ENCODE assay signal across 13 mouse cellular contexts in the genomic region with DNA sequence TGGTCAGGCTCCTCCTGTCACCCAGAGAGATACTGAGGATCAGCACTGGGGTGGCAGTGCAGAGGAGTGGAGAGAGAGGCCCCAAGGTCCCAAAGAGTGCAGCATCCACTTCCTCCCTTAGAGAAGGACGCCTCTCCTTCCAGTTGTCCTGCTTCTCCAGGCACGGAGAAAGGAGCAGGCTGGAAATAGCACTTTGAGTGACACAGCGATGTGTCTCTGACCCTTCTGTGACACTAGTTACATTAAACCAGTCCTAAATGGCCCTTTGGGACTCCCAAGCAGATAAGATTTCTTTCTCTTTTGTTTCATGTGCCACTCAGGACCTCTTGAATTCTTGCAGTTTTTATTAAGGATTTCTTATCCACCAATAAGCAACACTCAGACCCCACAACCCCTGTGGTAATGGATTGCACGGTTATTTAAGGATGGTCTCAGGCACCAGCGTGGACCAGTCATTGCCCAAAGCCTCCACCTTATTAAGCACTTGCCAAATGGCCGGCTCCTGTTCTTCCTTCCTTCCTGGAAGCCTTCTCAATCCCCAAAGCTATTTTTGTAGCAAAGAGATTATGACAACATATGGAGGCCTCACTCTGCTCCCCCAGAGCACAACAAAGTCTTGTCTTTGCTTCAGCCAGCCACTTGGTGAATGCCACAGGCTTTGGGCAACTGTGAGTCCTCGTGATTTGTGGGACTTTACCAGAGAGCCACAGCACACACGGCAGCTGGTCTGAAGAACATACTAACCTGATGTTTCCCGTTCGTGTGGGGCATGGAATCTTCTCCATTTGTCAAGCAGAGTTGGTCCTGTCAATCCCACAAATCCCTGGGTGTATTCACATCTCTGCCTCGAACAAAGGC.
DNase-seq lines count a peak whose midpoint lies in the region; ATAC-seq and TF ChIP-seq lines count a peak whose summit lies in the region.
"Had no signal": no experiment of that assay in that cellular context is flagged by ENCODE, and none has a peak within 500 bp of the region (broad histone marks: within the 10 kb centered on the region; RNA-seq: fewer than 3 reads in every experiment).

No protein-coding gene starts in this region.

- no peak for ATAC-seq in embryonic facial prominence, embryonic 11.5 days (replicated peaks; ENCODE audit: insufficient number of reproducible peaks, low FRiP score, low TSS enrichment, low read depth)
- ATAC-seq in hindbrain, embryonic 11.5 days (ENCODE audit: low FRiP score), result no peak
- no peak for ATAC-seq in hindbrain, embryonic 16.5 days
- ATAC-seq in limb, embryonic 14.5 days (ENCODE audit: low FRiP score, low read depth), result peak; percentile 71
- ATAC-seq in hindbrain, postnatal 0 days, result no peak
- no peak for ATAC-seq in forebrain, embryonic 14.5 days
- ATAC-seq: intestine, postnatal 0 days had no signal

- H3K4me3 ChIP-seq in embryonic facial prominence, embryonic 11.5 days (ENCODE audit: low read depth, low read length), result no peak overlapping the region
- H3K4me3 ChIP-seq in embryonic facial prominence, embryonic 10.5 days, result no peak overlapping the region
- no peak overlapping the region for H3K4me3 ChIP-seq in hindbrain, embryonic 11.5 days (ENCODE audit: low read depth, low read length)
- H3K4me3 ChIP-seq in hindbrain, embryonic 16.5 days (ENCODE audit: low read length), result no peak overlapping the region
- no peak overlapping the region for H3K4me3 ChIP-seq in limb, embryonic 14.5 days (replicated peaks; ENCODE audit: low read length)
- H3K4me3 ChIP-seq in hindbrain, postnatal 0 days (ENCODE audit: low read length), result no peak overlapping the region
- H3K4me3 ChIP-seq in forebrain, embryonic 14.5 days (ENCODE audit: low read depth, low read length), result no peak overlapping the region
- H3K4me3 ChIP-seq: hindbrain, embryonic 10.5 days had no signal

- no peak for TF ChIP-seq CTCF in hindbrain, postnatal 0 days (IDR thresholded peaks at IDR 0.05; ENCODE audit: low read depth)

- no peak overlapping the region for H3K27ac ChIP-seq in embryonic facial prominence, embryonic 11.5 days (replicated peaks; ENCODE audit: low read depth, low read length)
- no peak overlapping the region for H3K27ac ChIP-seq in embryonic facial prominence, embryonic 10.5 days (replicated peaks)
- H3K27ac ChIP-seq in hindbrain, embryonic 11.5 days (ENCODE audit: low read depth, low read length), result no peak overlapping the region
- no peak overlapping the region for H3K27ac ChIP-seq in hindbrain, embryonic 16.5 days (ENCODE audit: low read depth, low read length)
- H3K27ac ChIP-seq in limb, embryonic 14.5 days (replicated peaks; ENCODE audit: low read depth, low read length), result no peak overlapping the region
- no peak overlapping the region for H3K27ac ChIP-seq in hindbrain, postnatal 0 days
- H3K27ac ChIP-seq in forebrain, embryonic 14.5 days (ENCODE audit: low read depth, low read length), result no peak overlapping the region
- H3K27ac ChIP-seq: hindbrain, embryonic 10.5 days had no signal

- H3K4me1 ChIP-seq in embryonic facial prominence, embryonic 11.5 days (ENCODE audit: control insufficient read depth, insufficient read depth, low read length), result no peaks in the 10 kb centered on the region
- H3K4me1 ChIP-seq in embryonic facial prominence, embryonic 10.5 days, result peaks cover 38% of the 10 kb centered on the region
- H3K4me1 ChIP-seq in hindbrain, embryonic 11.5 days (replicated peaks; ENCODE audit: control insufficient read depth, insufficient read depth, low read length), result no peaks in the 10 kb centered on the region
- H3K4me1 ChIP-seq in hindbrain, embryonic 16.5 days (ENCODE audit: control insufficient read depth, insufficient read depth, low read depth, low read length), result no peaks in the 10 kb centered on the region; the same call in 1 of the 2 replicates
- H3K4me1 ChIP-seq in limb, embryonic 14.5 days (ENCODE audit: control insufficient read depth, insufficient read depth, low read length), result peaks cover 25% of the 10 kb centered on the region
- H3K4me1 ChIP-seq in hindbrain, postnatal 0 days (ENCODE audit: insufficient read depth, low read length), result no peaks in the 10 kb centered on the region; the same call in 1 of the 2 replicates
- H3K4me1 ChIP-seq in forebrain, embryonic 14.5 days (ENCODE audit: control insufficient read depth, insufficient read depth, low read length), result 0 out of 2 replicates have a peak, but pooled peaks cover 3% of the 10 kb centered on the region

- peak; percentile 34 for DNase-seq in embryonic facial prominence, embryonic 11.5 days (ENCODE audit: low spot score)
- no peak for DNase-seq in embryonic facial prominence, embryonic 10.5 days (ENCODE audit: low spot score)
- peak; percentile 4 for DNase-seq in hindbrain, embryonic 11.5 days (ENCODE audit: low spot score)
- peak; percentile 44 for DNase-seq in embryo, embryonic 11 days
- peak; percentile 47 for DNase-seq in limb, embryonic 14.5 days (ENCODE audit: low spot score)
- no peak for DNase-seq in hindbrain, postnatal 0 days (ENCODE audit: low spot score)
- DNase-seq in forebrain, embryonic 14.5 days (ENCODE audit: low spot score), result no peak
- DNase-seq: adrenal gland, postnatal 25 days; thymus, postnatal 25 days had no signal

- no peaks in the 10 kb centered on the region for H3K36me3 ChIP-seq in embryonic facial prominence, embryonic 11.5 days (replicated peaks; ENCODE audit: control insufficient read depth, insufficient read depth, low read depth, low read length)
- no peaks in the 10 kb centered on the region for H3K36me3 ChIP-seq in embryonic facial prominence, embryonic 10.5 days (replicated peaks)
- H3K36me3 ChIP-seq in hindbrain, embryonic 11.5 days (ENCODE audit: control insufficient read depth, insufficient read depth, low read length), result no peaks in the 10 kb centered on the region
- no peaks in the 10 kb centered on the region for H3K36me3 ChIP-seq in hindbrain, embryonic 16.5 days (ENCODE audit: control insufficient read depth, insufficient read depth, low read length)
- H3K36me3 ChIP-seq in limb, embryonic 14.5 days (ENCODE audit: control insufficient read depth, insufficient read depth, low read length), result no peaks in the 10 kb centered on the region
- H3K36me3 ChIP-seq in hindbrain, postnatal 0 days (ENCODE audit: insufficient read depth, low read length), result no peaks in the 10 kb centered on the region
- no peaks in the 10 kb centered on the region for H3K36me3 ChIP-seq in forebrain, embryonic 14.5 days (ENCODE audit: control insufficient read depth, insufficient read depth, low read length)
- H3K36me3 ChIP-seq: G1E; hindbrain, embryonic 10.5 days had no signal

- TF ChIP-seq POLR2A in limb, embryonic 14.5 days (IDR thresholded peaks at IDR 0.05; ENCODE audit: borderline replicate concordance, extremely low read depth, insufficient read depth, insufficient read length), result no peak

- no peak overlapping the region for H3K4me2 ChIP-seq in embryonic facial prominence, embryonic 11.5 days (ENCODE audit: low read depth, low read length)
- H3K4me2 ChIP-seq in hindbrain, embryonic 11.5 days (replicated peaks; ENCODE audit: low read depth, low read length), result no peak overlapping the region
- H3K4me2 ChIP-seq in hindbrain, embryonic 16.5 days (ENCODE audit: low read length), result no peak overlapping the region
- no peak overlapping the region for H3K4me2 ChIP-seq in limb, embryonic 14.5 days (replicated peaks; ENCODE audit: low read depth, low read length, severe bottlenecking)
- H3K4me2 ChIP-seq in hindbrain, postnatal 0 days (ENCODE audit: low read depth, low read length), result no peak overlapping the region
- H3K4me2 ChIP-seq in forebrain, embryonic 14.5 days (ENCODE audit: low read length), result no peak overlapping the region

- H3K9ac ChIP-seq in embryonic facial prominence, embryonic 11.5 days (replicated peaks; ENCODE audit: low read length), result no peak overlapping the region
- H3K9ac ChIP-seq in hindbrain, embryonic 11.5 days (ENCODE audit: low read depth, low read length), result no peak overlapping the region
- H3K9ac ChIP-seq in hindbrain, embryonic 16.5 days (ENCODE audit: low read depth, low read length), result no peak overlapping the region
- no peak overlapping the region for H3K9ac ChIP-seq in limb, embryonic 14.5 days (ENCODE audit: low read depth, low read length, severe bottlenecking)
- no peak overlapping the region for H3K9ac ChIP-seq in hindbrain, postnatal 0 days (replicated peaks; ENCODE audit: low read length)
- no peak overlapping the region for H3K9ac ChIP-seq in forebrain, embryonic 14.5 days (ENCODE audit: low read length)

- 34% methylated on average over 11 of the region's 11 CpGs for WGBS in embryonic facial prominence, embryonic 11.5 days
- 47% methylated on average over 11 of the region's 11 CpGs for WGBS in embryonic facial prominence, embryonic 10.5 days
- WGBS in hindbrain, embryonic 11.5 days, result 60% methylated on average over 11 of the region's 11 CpGs
- WGBS in hindbrain, embryonic 16.5 days, result 64% methylated on average over 11 of the region's 11 CpGs
- WGBS in limb, embryonic 14.5 days, result 61% methylated on average over 11 of the region's 11 CpGs
- WGBS in hindbrain, postnatal 0 days, result 64% methylated on average over 11 of the region's 11 CpGs
- WGBS in forebrain, embryonic 14.5 days, result 75% methylated on average over 11 of the region's 11 CpGs

- no peaks in the 10 kb centered on the region for H3K27me3 ChIP-seq in embryonic facial prominence, embryonic 11.5 days (ENCODE audit: control insufficient read depth, insufficient read depth, low read length)
- no peaks in the 10 kb centered on the region for H3K27me3 ChIP-seq in embryonic facial prominence, embryonic 10.5 days (replicated peaks; ENCODE audit: low read depth, poor library complexity, severe bottlenecking)
- no peaks in the 10 kb centered on the region for H3K27me3 ChIP-seq in hindbrain, embryonic 11.5 days (ENCODE audit: control insufficient read depth, insufficient read depth, low read length)
- no peaks in the 10 kb centered on the region for H3K27me3 ChIP-seq in hindbrain, embryonic 16.5 days (replicated peaks; ENCODE audit: control insufficient read depth, insufficient read depth, low read length)
- no peaks in the 10 kb centered on the region for H3K27me3 ChIP-seq in limb, embryonic 14.5 days (ENCODE audit: control insufficient read depth, insufficient read depth, low read length)
- H3K27me3 ChIP-seq in hindbrain, postnatal 0 days (ENCODE audit: insufficient read depth, low read length), result no peaks in the 10 kb centered on the region
- H3K27me3 ChIP-seq in forebrain, embryonic 14.5 days (replicated peaks; ENCODE audit: control insufficient read depth, insufficient read depth, low read length), result no peaks in the 10 kb centered on the region

- no peaks in the 10 kb centered on the region for H3K9me3 ChIP-seq in embryonic facial prominence, embryonic 11.5 days (replicated peaks; ENCODE audit: control insufficient read depth, low read length)
- no peaks in the 10 kb centered on the region for H3K9me3 ChIP-seq in embryonic facial prominence, embryonic 10.5 days
- H3K9me3 ChIP-seq in hindbrain, embryonic 11.5 days (ENCODE audit: control insufficient read depth, low read length), result no peaks in the 10 kb centered on the region
- H3K9me3 ChIP-seq in hindbrain, embryonic 16.5 days (ENCODE audit: control insufficient read depth, low read length), result no peaks in the 10 kb centered on the region
- H3K9me3 ChIP-seq in limb, embryonic 14.5 days (ENCODE audit: control insufficient read depth, low read length), result no peaks in the 10 kb centered on the region
- H3K9me3 ChIP-seq in hindbrain, postnatal 0 days (ENCODE audit: low read length), result no peaks in the 10 kb centered on the region
- H3K9me3 ChIP-seq in forebrain, embryonic 14.5 days (replicated peaks; ENCODE audit: control insufficient read depth, low read length), result no peaks in the 10 kb centered on the region
- H3K9me3 ChIP-seq: G1E; hindbrain, embryonic 10.5 days had no signal

Comparison
In these comparisons a context has a peak if more than half of its experiments do, and no peak if none do; other contexts are left out.
1. DNase-seq: peak in embryonic facial prominence, embryonic 11.5 days (single experiment), hindbrain, embryonic 11.5 days (single experiment), embryo, embryonic 11 days (single experiment) and limb, embryonic 14.5 days (single experiment); none in embryonic facial prominence, embryonic 10.5 days (single experiment), hindbrain, postnatal 0 days (single experiment) and forebrain, embryonic 14.5 days (single experiment).